Mouse (Mus musculus): ENCODE results near the gene Mtx1.

The Mtx1 gene

DNA sequence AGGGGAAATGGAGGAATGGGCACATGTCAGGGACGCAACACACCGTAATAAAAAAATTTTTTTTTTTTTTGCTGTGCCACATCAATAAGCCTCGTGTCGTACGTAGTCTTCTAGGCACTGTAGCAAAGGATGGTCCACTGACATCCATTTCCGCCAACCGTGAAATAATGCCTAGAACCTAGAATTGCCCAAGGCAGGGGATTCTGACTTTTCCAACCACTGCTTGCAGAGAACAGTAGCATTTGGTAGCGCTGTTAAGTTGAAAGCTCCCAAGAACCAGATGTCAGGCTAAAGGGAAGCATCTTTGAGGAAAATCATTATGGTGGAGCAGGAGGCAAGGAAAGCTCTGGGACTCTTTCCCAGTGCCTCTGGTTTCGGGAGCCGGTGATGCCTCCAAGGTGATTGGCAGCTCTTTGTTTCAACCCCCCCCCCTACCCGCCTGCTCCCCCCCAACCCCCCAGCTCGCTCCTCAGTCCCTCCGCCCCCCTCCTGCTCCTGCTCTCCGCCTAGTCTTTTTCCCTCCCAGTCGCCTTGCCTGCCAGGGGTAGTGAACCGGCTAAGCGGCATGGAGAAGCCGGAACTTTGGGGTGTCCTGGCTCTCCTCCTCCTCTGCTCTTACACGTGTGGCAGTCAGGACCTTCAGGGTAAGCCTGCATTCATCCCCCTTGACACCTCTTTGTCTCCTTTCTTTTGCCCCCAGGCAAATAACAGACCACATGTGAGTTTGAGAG is 12.0 kb downstream of the Mtx1 start, which contains the start of gene Thbs3:
Gene Thbs3 (plus strand): TSS at position 500 of the 731 bp plus-strand sequence.
- no peak for DNase-seq (ENCODE audit: extremely low spot score, low read depth, low spot score)

DNA sequence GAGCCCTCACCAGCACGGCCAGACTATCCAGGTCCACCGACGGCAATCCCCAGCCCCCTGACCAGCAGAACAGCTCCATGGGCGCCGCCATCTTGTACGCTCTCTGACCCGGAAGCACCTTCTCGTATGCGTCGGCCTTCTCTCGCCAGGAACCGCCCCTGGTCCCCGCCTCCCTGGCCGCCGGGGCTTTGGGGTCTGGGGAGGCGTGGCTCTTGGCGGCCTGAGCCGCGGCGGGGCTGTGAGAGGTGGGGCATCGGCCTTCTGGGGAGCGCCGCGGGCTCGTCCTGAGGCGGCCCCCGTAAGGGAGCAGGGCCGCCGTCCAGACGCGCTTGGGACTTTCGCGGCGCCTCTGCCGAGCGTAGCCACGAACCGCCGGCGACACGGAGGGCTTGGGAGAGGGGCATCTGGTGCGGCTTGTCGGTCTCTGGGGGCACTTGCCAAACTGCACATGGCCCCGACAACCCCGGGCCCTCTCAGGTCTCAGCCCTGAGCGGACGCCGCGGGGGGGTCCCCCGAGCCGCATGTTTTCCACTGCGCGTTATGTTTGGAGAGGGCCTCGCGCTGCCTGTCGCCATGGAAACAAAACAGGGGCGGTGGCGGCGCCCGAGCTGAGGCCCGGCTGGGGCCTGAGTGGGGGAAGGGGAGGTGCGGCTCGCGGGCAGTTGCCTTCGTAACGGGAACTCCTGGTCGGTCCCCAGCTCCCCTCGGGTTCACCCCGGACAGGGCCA is 12.9 kb downstream of the Mtx1 start:
- no peak for DNase-seq (ENCODE audit: extremely low spot score, low read depth, low spot score)

GRCm38 (mm10) chr3:89210731-89211130 is 16.2 kb downstream of the Mtx1 start:
- no peak for DNase-seq (ENCODE audit: extremely low spot score, low read depth, low spot score)

- DNase-seq (ENCODE audit: extremely low spot score, low read depth, low spot score), result no peak
Measured at GRCm38 (mm10) chr3:89210162-89210561, 16.7 kb downstream of the Mtx1 start.

- no peak for DNase-seq (ENCODE audit: extremely low spot score, low read depth, low spot score)
Measured at GRCm38 (mm10) chr3:89209731-89210130, 17.2 kb downstream of the Mtx1 start.

DNA sequence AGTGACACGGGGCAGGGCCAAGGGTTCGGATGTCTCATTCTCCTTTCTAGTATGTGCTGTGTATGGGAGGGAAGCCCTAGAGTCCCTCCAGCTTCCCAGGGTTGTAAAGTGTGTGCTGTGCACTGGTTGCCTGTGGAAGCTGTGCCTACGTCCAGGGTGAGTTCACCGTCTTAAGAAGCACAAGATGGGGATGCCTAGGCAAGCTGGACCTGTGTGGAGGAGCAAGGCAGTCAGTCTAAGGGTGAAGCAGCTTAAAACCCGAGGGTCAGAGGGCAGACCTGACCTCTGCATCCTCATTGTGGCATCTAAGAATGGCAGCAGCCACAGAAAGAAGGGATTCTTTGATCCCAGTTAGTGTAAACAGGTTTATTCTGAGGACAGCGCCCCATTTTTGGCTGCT is 18.2 kb downstream of the Mtx1 start:
- DNase-seq (ENCODE audit: extremely low spot score, low read depth, low spot score), result no peak

GRCm38 (mm10) chr3:89208075-89208657 is 18.7 kb downstream of the Mtx1 start:
- DNase-seq (ENCODE audit: extremely low spot score, low read depth, low spot score), result no peak

DNA sequence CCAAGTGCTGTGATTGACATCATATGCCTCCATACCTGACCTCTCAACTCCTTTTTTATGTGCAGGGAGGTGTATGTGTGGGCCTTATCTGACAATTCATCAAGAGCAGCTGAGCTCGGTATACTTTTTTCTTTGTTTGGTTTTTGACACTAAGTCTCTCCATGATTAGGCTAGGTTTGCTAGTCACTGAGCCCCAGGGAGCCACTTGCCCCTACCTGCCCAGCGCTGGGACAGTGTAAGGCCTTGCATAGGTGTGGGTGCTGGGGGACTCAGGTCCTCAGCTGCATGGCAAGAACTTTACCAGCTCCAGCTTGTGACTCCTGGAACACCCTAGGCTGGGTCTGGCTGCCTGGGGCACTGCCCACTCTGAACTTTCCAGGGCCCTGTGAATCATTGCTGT is 20.2 kb downstream of the Mtx1 start:
- no peak for DNase-seq (ENCODE audit: extremely low spot score, low read depth, low spot score)

GRCm38 (mm10) chr3:89206079-89206478 is 20.8 kb downstream of the Mtx1 start:
- DNase-seq (ENCODE audit: extremely low spot score, low read depth, low spot score), result no peak

DNA sequence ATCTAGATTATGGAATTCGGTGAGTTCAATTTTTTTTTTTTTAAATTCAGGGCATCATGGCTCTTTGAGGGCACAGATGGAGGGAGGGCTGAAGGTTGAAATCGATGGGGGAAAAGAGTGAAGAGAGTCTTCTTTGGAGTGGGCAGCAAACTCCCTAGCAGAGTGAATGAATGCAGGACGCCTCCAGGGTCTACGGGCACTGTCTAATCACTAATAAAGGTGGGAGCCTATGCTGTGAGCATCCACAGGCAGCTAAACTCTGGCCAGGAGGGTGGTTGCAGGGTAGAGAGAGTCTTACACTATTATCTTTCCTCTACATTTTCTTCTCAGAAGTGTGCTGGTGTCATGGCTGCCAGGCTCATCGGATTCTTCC is 23.8 kb downstream of the Mtx1 start:
- no peak for DNase-seq (ENCODE audit: extremely low spot score, low read depth, low spot score)

GRCm38 (mm10) chr3:89202253-89203141 is 24.4 kb downstream of the Mtx1 start, which contains the start of gene Gba:
Gene Gba (plus strand): TSS chr3:89202928.
- peak; percentile 89 for DNase-seq (ENCODE audit: extremely low spot score, low read depth, low spot score)

- DNase-seq (ENCODE audit: extremely low spot score, low read depth, low spot score), result no peak
Measured at GRCm38 (mm10) chr3:89199839-89200238, 27.0 kb downstream of the Mtx1 start.

DNA sequence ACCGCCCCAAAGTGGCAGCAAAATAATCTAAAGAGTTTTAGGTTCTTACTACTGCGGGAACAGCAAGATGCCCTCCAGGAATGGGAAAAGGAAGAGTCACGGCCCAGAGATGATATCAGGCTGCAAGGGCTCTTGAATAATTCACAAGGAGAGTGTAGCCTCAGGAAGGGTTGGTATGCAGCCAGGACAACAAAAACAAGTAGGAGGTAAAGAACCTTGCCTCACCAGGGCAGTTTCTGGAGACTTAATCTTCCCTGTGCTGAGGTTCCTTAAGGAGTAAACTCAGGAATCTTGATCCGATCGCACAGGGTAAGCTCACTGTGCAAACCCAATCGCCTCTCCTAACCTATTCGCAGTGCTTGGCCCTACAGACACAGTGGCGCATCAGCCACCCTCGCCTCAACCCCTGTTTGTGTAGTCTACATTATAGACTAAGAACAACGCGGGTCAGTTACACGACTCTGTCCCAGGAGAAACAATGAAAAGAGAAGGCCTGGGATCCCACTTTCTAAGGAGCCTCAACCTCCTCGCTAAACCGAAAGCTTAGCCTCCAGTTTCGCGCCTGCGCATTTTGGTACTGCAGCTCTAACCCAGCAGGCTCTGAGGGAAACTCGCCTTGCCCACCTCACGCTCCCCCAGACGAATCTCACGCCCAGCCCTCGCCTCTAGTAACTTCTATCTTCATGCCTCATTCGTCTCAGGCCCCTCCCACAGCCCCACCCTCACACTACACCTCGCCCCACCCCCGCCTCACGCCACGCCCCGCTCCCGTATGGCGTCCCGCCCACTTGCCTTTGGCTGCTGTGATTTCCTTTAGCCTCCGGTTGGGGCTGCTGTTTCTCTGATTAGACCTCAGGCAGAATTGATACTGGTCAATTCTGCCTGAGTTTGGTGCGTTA is 30.7 kb downstream of the Mtx1 start:
- no peak for DNase-seq (ENCODE audit: extremely low spot score, low read depth, low spot score)

DNA sequence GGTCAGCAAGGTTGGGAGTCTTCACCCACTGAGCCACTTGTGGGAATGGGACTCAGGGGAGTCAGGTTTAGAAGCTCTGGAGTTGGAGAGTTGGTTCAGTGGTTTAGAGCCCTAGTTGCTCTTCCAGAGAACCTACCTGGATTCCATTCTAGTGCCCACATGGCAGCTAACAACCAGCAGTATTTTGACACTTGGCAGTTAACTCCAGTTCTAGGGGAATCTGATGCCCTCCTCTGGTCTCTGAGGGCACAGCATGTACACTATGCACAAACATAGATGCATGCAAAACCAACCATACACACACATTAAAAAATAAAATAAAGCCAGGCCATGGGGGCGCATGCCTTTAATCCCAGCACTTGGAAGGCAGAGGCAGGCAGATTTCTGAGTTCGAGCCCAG is 33.0 kb downstream of the Mtx1 start:
- no peak for DNase-seq (ENCODE audit: extremely low spot score, low read depth, low spot score)

- no peak for DNase-seq (ENCODE audit: extremely low spot score, low read depth, low spot score)
Measured at GRCm38 (mm10) chr3:89193351-89193750, 33.5 kb downstream of the Mtx1 start.

- DNase-seq (ENCODE audit: extremely low spot score, low read depth, low spot score), result no peak
Measured at GRCm38 (mm10) chr3:89190436-89190835, 36.5 kb downstream of the Mtx1 start.

DNA sequence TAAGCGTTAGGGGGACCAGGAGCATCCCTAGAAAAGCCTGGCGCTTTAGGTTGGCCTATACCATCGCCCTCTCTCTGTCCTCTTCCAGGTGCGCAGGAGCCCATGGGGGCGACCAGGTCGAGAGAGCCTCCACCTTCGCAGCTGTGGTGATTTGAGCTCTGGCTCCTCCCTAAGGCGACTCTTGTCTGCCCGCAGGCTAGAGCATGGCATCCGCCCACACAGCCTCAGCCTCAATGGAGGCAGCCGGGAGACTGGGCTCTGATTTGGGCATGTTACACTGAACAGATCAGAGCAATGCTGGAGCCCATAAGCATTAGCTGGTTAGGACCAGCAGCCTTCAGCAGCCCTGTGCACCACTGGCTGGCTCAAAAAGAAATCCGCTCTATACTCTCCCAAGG is 38.4 kb downstream of the Mtx1 start:
- DNase-seq (ENCODE audit: extremely low spot score, low read depth, low spot score), result no peak

DNA sequence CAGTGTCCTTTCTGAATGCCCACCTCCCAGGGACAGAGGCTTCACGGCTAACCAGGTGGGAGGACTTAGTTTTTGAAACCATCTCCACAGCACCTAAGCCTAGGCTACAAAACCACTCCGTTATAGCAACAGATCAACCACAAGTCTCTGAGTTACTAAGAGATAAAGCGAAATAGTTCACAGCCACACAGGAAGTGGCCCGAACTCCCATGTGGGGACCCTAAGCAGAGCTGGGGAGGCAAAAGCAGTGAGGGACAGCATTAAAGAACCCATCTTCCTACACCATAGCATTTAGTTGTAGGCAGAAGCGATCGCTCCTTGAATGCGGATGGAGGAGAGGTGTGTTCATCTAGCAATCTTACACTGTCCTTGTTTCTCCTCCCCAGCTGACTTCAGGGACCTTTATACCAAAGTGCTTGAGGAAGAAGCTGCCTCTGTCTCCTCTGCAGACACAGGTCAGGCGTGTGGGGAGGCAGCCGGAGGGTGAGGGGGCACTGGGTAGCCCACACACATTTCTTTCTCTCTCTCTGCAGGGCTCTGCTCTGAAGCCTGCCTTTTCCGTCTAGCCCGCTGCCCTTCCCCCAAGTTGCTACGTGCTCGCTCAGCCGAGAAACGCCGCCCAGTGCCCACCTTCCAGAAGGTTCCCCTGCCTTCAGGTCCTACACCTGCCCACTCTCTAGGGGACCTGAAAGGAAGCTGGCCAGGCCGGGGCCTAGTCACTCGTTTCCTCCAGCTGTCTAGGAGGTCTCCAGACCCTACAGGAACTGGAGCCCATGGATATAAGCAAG is 39.0 kb downstream of the Mtx1 start:
- DNase-seq (ENCODE audit: extremely low spot score, low read depth, low spot score), result no peak

DNA sequence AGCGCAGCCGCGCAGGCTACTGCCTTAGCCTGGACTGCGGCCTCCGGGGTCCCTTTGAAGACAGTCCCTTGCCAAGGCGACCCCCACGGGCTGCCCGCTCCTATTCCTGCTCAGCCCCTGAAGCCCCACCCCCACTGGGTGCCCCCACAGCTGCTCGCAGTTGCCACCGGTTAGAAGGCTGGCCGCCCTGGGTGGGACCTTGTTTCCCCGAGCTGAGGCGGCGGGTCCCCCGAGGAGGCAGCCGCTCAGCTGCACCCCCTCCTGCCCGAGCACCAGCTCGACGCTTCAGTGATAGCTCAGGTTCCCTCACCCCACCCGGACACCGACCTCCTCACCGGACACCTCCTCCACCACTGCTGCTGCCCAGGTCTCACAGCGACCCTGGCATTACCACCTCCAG is 39.7 kb downstream of the Mtx1 start:
- DNase-seq (ENCODE audit: extremely low spot score, low read depth, low spot score), result no peak
